Mouse (Mus musculus): Measurements from ENCODE around the gene Bpifb4. TPM values are rescaled to one million over a fixed set of nuclear protein-coding genes. Genes with fewer than 3 reads are reported as not detected.
A peak's percentile ranks its signal among the peaks of the same experiment; 100 is the strongest.

Gene Bpifb4
- total and polyA plus RNA-seq, 3 experiments: not detected

DNA sequence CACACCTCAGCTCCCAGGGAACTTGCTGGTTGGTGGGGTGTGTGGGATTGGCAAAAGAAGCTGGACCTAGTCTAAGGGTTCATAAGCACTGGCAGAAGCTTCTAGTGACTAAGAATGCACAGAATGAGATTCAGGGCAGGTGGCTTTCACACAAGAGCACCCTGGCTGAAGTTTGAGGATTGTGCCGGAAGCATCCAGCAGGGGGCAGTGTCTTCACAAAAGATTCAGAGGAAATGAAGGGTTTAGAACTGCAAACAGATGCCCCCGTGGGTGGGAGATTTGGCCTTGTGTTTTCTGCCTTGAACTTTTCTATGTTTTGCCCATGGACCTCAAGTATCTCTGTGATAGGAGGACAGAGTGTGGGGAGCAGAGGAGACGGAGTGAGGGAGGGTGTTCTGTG is 5.5 kb downstream of the Bpifb4 start:
- Histone ChIP-seq H3K4me1 (ENCODE audit: control insufficient read depth in 1 of 2, insufficient read depth in 2 of 2) (no peaks in the 10 kb centered on the region), H3K9ac (ENCODE audit: insufficient read depth, low read depth) (no peak overlapping the region), H3K79me2 (replicated peaks; ENCODE audit: control insufficient read depth, extremely low read depth, insufficient read depth, poor library complexity, severe bottlenecking) (no peaks in the 10 kb centered on the region), H3K9me3 (replicated peaks; ENCODE audit: low read length) (peaks cover 3% of the 10 kb centered on the region), H3K36me3 (replicated peaks in 1 of 2; ENCODE audit: control insufficient read depth in 1 of 2, insufficient read depth in 1 of 2, low read length in 1 of 2) (no peaks in the 10 kb centered on the region), H3K4me2 (ENCODE audit: insufficient read depth, low read depth, poor library complexity, severe bottlenecking) (no peak overlapping the region), H3K27me3 (replicated peaks) (peaks cover 69% of the 10 kb centered on the region), H3K27ac (ENCODE audit: insufficient read depth, low read depth) (no peak overlapping the region), H3K4me3 (replicated peaks in 1 of 3; ENCODE audit: low read depth in 2 of 3, low read length in 2 of 3, poor library complexity in 1 of 3) (no peak overlapping the region)
- dilution Hi-C loops (cut with MboI; ENCODE audit: extremely low pct_ligation_motif_present, extremely low pct_unique_long_range_greater_than_20kb, low sequenced_read_pairs): no loop called here
- no peak for TF ChIP-seq CHD1 (IDR thresholded peaks at IDR 0.05; ENCODE audit: low read depth, low read length)
- peak; percentile 76 to 80 for TF ChIP-seq CTCF (conservative IDR thresholded peaks at IDR 0.05 in 1 of 2, IDR thresholded peaks at IDR 0.05 in 1 of 2; ENCODE audit: low read depth in 2 of 2, low read length in 2 of 2)
- TF ChIP-seq MEF2A (IDR thresholded peaks at IDR 0.05; ENCODE audit: borderline replicate concordance, low read depth, low read length): no peak
- no peak for TF ChIP-seq E2F4 (IDR thresholded peaks at IDR 0.05; ENCODE audit: insufficient replicate concordance, low read depth, low read length)
- no peak for TF ChIP-seq ZKSCAN1 (IDR thresholded peaks at IDR 0.05; ENCODE audit: borderline replicate concordance, low read depth, low read length)
- TF ChIP-seq RAD21 (IDR thresholded peaks at IDR 0.05; ENCODE audit: low read depth, low read length): peak; percentile 54
- TF ChIP-seq SMC3 (IDR thresholded peaks at IDR 0.05; ENCODE audit: low read depth, low read length): peak; percentile 48
- no peak for TF ChIP-seq NRF1 (IDR thresholded peaks at IDR 0.05; ENCODE audit: low read depth, low read length)
- DNase-seq (ENCODE audit: extremely low read depth): peak; percentile 55
- in situ Hi-C loops (cut with MboI; ENCODE audit: low pct_ligation_motif_present, low pct_unique_long_range_greater_than_20kb, low sequenced_read_pairs): no loop called here

- in situ Hi-C loops (cut with MboI; ENCODE audit: low pct_ligation_motif_present, low pct_unique_long_range_greater_than_20kb, low sequenced_read_pairs) (no loop called here), dilution Hi-C loops (cut with MboI; ENCODE audit: extremely low pct_ligation_motif_present, extremely low pct_unique_long_range_greater_than_20kb, low sequenced_read_pairs) (no loop called here)
- Histone ChIP-seq H3K36me3 (replicated peaks in 1 of 2; ENCODE audit: control insufficient read depth in 1 of 2, insufficient read depth in 1 of 2, low read length in 1 of 2) (no peaks in the 10 kb centered on the region), H3K9me3 (replicated peaks; ENCODE audit: low read length) (peaks cover 3% of the 10 kb centered on the region), H3K9ac (ENCODE audit: insufficient read depth, low read depth) (no peak overlapping the region), H3K27ac (ENCODE audit: insufficient read depth, low read depth) (no peak overlapping the region), H3K27me3 (replicated peaks) (peaks cover 73% of the 10 kb centered on the region), H3K4me2 (ENCODE audit: insufficient read depth, low read depth, poor library complexity, severe bottlenecking) (no peak overlapping the region), H3K4me3 (replicated peaks in 1 of 3; ENCODE audit: low read depth in 2 of 3, low read length in 2 of 3, poor library complexity in 1 of 3) (no peak overlapping the region), H3K79me2 (replicated peaks; ENCODE audit: control insufficient read depth, extremely low read depth, insufficient read depth, poor library complexity, severe bottlenecking) (no peaks in the 10 kb centered on the region), H3K4me1 (ENCODE audit: control insufficient read depth in 1 of 2, insufficient read depth in 2 of 2) (no peaks in the 10 kb centered on the region)
- no peak for TF ChIP-seq RCOR1 (conservative IDR thresholded peaks at IDR 0.05; ENCODE audit: low read depth, low read length)
- DNase-seq (ENCODE audit: extremely low read depth): no peak
Observed at GRCm38 (mm10) chr2:153944567-153944966, 6.6 kb downstream of the Bpifb4 start.

GRCm38 (mm10) chr2:153952897-153953296 is 14.9 kb downstream of the Bpifb4 start:
- H3K27ac ChIP-seq (ENCODE audit: insufficient read depth, low read depth): no peak overlapping the region
- no peaks in the 10 kb centered on the region for H3K36me3 ChIP-seq (replicated peaks in 1 of 2; ENCODE audit: control insufficient read depth in 1 of 2, insufficient read depth in 1 of 2, low read length in 1 of 2)
- peak; percentile 74 for DNase-seq (ENCODE audit: extremely low read depth)
- H3K9me3 ChIP-seq (replicated peaks; ENCODE audit: low read length): no peaks in the 10 kb centered on the region
- H3K9ac ChIP-seq (ENCODE audit: insufficient read depth, low read depth): no peak overlapping the region
- no peak overlapping the region for H3K4me3 ChIP-seq (replicated peaks in 1 of 3; ENCODE audit: low read depth in 2 of 3, low read length in 2 of 3, poor library complexity in 1 of 3)
- no peak overlapping the region for H3K4me2 ChIP-seq (ENCODE audit: insufficient read depth, low read depth, poor library complexity, severe bottlenecking)
- dilution Hi-C loops (cut with MboI; ENCODE audit: extremely low pct_ligation_motif_present, extremely low pct_unique_long_range_greater_than_20kb, low sequenced_read_pairs): no loop called here
- H3K27me3 ChIP-seq (replicated peaks): peaks cover 62% of the 10 kb centered on the region
- in situ Hi-C loops (cut with MboI; ENCODE audit: low pct_ligation_motif_present, low pct_unique_long_range_greater_than_20kb, low sequenced_read_pairs): no loop called here
- TF ChIP-seq ETS1 (conservative IDR thresholded peaks at IDR 0.05; ENCODE audit: low read depth, low read length) (no peak), RAD21 (IDR thresholded peaks at IDR 0.05; ENCODE audit: low read depth, low read length) (peak; percentile 23), CTCF (conservative IDR thresholded peaks at IDR 0.05 in 1 of 2, IDR thresholded peaks at IDR 0.05 in 1 of 2; ENCODE audit: low read depth in 2 of 2, low read length in 2 of 2) (peak; percentile 86 to 94), ZMIZ1 (IDR thresholded peaks at IDR 0.05; ENCODE audit: low read depth, low read length) (no peak), IRF4 (IDR thresholded peaks at IDR 0.05; ENCODE audit: low read depth, low read length) (no peak), E2F4 (IDR thresholded peaks at IDR 0.05; ENCODE audit: insufficient replicate concordance, low read depth, low read length) (no peak), ZNF384 (IDR thresholded peaks at IDR 0.05; ENCODE audit: low read depth, low read length) (no peak), SMC3 (IDR thresholded peaks at IDR 0.05; ENCODE audit: low read depth, low read length) (peak; percentile 48), TBP (conservative IDR thresholded peaks at IDR 0.05; ENCODE audit: low read depth, low read length) (no peak), MYC (IDR thresholded peaks at IDR 0.05; ENCODE audit: low read depth, low read length) (no peak), UBTF (IDR thresholded peaks at IDR 0.05; ENCODE audit: low read depth, low read length) (no peak), USF2 (conservative IDR thresholded peaks at IDR 0.05; ENCODE audit: low read depth, low read length) (no peak), ZC3H11A (IDR thresholded peaks at IDR 0.05; ENCODE audit: low read depth, low read length) (no peak)
- peaks cover 10 to 12% of the 10 kb centered on the region in 2 experiments for H3K4me1 ChIP-seq (ENCODE audit: control insufficient read depth in 1 of 2, insufficient read depth in 2 of 2)
- no peaks in the 10 kb centered on the region for H3K79me2 ChIP-seq (replicated peaks; ENCODE audit: control insufficient read depth, extremely low read depth, insufficient read depth, poor library complexity, severe bottlenecking)
